Mouse (Mus musculus) left cerebral cortex, postnatal 10 days (tissue): ENCODE results near the gene Zfp786. TPM values are rescaled to one million over a fixed set of nuclear protein-coding genes. Genes with fewer than 3 reads are reported as not detected.
A peak's percentile ranks its signal among the peaks of the same experiment; 100 is the strongest.

Source experiments
- DNase-seq, 2 experiments: peaks; one replicate each; pipeline ENCODE4 v3.0.0; 2021 to 2022; ENCODE audit warnings: low spot score in 2 of 2, mixed read lengths in 1 of 2; ENCODE audit errors: extremely low spot score in 1 of 2
- intact Hi-C: fragments of 180-260 bp; cut with DNase I; formaldehyde crosslinking; loops from one replicate; pipeline ENCODE4 v1.15.1; 2025
- total RNA-seq, 2 experiments: library from RNA; stranded (reverse); gene quantifications; 2 replicates each; pipeline ENCODE4 v1.2.3; 2021

The Zfp786 gene
- total RNA-seq, 2 experiments from 2014 or later: 6.1 to 6.6 TPM

DNA sequence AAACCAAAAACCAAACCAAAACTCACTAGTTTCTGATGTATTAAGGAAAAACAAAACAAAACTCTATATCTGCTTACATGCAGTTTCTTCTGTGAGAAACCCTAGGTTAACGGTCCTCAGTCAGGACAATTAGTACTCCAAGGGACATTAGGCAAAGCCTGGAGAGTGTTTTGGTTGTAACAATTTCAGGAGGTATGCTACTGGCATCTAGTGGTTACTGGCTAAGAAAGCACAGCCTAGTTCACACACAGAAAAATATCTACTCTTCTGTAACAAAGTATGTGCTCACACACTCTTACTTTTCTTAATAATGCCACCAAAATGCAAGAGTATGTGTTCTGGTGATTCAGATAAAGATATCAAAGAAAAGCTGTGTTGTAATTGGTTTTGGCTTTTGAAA, 1.7 kb downstream of the Zfp786 start:
- intact Hi-C loops: no loop called here
- DNase-seq: no peak

- intact Hi-C loops: no loop called here
- no peak for DNase-seq
Observed at GRCm38 (mm10) chr6:47827462-47827861, 3.2 kb downstream of the Zfp786 start.

GRCm38 (mm10) chr6:47824241-47824640, 6.4 kb downstream of the Zfp786 start:
- DNase-seq: no peak
- intact Hi-C loops: no loop called here

GRCm38 (mm10) chr6:47821776-47822175, 8.9 kb downstream of the Zfp786 start:
- no peak for DNase-seq
- intact Hi-C loops: no loop called here

DNA sequence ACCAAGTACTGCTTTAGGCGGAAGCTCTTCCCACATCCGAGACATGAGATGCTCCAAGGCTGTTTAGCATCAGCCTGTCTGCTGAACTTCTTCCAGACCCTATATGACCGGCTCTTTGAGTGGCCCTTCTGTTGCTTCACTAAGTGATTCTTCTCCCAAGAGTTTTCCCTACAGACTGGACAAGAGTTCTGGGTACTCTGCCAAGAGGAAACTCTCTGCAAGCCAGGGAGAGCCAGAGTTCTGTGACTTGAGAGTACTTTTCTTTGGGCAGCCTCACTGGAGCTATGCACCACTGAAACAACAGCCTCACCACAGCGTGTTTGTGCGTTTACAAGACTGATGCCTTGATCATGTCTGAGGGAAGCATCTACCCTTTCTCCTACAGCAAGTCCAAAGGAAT, 9.4 kb downstream of the Zfp786 start:
- no peak for DNase-seq
- intact Hi-C loops: no loop called here

DNA sequence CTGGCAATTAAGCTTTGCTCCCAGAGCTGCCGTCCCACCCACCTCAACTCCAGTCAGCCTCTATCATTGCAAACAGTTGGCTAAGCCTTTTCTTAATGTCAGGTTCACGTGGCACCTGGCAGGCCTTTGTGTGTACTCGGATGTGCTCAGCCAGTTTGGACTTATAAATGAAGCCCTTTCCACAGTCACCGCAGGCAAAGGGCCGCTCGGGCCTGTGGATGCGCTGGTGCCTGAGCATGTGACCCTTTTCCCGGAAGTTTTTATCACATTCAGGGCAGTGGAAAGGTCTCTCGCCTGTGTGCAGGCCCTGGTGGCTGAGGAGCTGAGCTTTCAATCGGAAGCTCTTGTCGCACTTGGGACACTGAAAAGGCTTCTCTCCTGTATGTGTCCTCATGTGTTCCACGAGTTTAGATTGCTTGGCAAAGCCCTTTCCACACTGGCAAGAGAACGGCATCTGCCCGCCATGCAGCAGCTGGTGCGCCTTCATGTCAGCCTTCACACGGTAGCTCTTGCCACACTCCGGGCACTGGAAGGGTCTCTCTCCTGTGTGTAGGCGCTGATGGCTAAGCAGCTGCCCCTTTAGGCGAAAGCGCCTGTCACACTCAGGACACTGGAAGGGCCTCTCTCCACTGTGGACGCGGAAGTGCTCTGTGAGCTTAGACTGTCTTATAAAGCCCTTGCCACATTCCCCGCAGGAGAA, 10.9 kb downstream of the Zfp786 start:
- no peak for DNase-seq
- intact Hi-C loops: no loop called here

DNA sequence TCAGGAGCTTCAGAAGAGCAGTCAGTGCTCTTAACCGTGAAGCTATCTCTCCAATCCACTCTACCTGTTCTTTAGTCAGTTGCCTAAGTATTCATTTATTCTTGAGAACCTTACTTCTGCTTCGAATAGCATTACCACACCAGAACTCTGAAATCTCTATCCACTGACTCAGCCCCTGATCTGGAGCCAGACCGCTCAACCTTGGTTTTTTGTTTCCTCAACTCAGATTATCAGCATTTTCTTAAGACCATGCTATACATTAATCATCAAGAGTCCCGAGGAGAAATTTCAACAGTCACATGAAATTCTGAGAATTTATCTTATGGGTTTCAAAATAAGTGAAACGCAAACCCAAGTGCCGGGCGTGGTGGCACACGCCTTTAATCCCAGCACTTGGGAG, 11.9 kb downstream of the Zfp786 start:
- DNase-seq: no peak
- intact Hi-C loops: no loop called here

GRCm38 (mm10) chr6:47816151-47816550, 14.5 kb downstream of the Zfp786 start:
- no peak for DNase-seq
- intact Hi-C loops: no loop called here

GRCm38 (mm10) chr6:47813257-47813878, 17.3 kb downstream of the Zfp786 start, which contains the start of gene Pdia4:
Pdia4 (minus strand) TSS chr6:47813430.
- intact Hi-C loops: loop anchor here (2.0 kb wide), 1 partner anchor 19 kb away; no protein-coding TSS in a partner anchor
- DNase-seq: peak; percentile 97 to 99

GRCm38 (mm10) chr6:47812271-47812915, 18.3 kb downstream of the Zfp786 start:
- intact Hi-C loops: loop anchor here (2.0 kb wide), 1 partner anchor 20 kb away; no protein-coding TSS in a partner anchor

GRCm38 (mm10) chr6:47811324-47811723, 19.3 kb downstream of the Zfp786 start:
- no peak for DNase-seq
- intact Hi-C loops: no loop called here

More at GRCm38 (mm10) chr6:47812271-47812915, 18.3 kb downstream of the Zfp786 start:
- DNase-seq: no peak

DNA sequence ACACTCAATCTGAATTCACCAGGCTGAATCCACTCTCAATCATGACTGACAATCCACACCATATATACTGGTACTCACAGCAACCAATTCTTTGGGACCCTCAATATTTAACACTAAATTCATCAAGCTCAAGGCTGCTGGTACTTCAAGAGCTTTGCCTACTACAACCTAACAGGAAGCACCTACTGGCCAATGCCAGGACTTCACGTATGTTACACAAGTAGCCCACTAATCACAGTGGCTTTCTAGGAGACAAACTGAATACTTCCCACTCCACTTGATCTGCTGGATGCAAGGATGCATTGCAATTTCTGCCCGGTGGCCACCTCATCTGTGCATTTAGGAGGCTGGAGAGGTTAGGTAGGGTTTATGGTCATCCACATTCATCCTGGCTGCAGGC, 20.5 kb downstream of the Zfp786 start:
- intact Hi-C loops: no loop called here
- DNase-seq: no peak

GRCm38 (mm10) chr6:47809053-47809452, 21.6 kb downstream of the Zfp786 start:
- intact Hi-C loops: no loop called here
- DNase-seq: no peak

GRCm38 (mm10) chr6:47808545-47808944, 22.1 kb downstream of the Zfp786 start:
- intact Hi-C loops: no loop called here
- no peak for DNase-seq

- no peak for DNase-seq
- intact Hi-C loops: no loop called here
Observed at GRCm38 (mm10) chr6:47807419-47807818, 23.2 kb downstream of the Zfp786 start.

DNA sequence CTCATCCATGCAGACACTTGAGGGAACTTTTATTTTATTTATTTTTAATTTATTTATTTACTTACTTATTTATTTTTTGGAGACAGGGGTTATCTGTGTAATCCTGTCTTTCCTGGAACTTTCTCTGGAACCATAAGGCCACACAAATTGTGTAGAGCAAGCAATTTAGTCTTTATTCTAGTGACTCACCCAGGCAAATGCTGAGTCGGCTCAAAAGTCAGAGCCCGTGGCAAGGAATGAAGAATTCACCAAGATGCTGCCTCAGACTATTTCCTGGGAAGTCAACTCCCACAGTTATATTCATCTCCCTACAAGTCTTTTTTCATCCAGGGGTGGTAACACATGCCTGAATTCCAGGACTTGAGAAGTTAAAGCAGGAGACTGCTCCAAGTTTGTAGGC, 25.1 kb downstream of the Zfp786 start:
- no peak for DNase-seq
- intact Hi-C loops: no loop called here

GRCm38 (mm10) chr6:47799079-47799478, 31.6 kb downstream of the Zfp786 start:
- intact Hi-C loops: loop anchor here (5.0 kb wide), 1 partner anchor 33 kb away; the partner anchor contains the start of gene Zfp786
- DNase-seq: peak; percentile 52 to 67

DNA sequence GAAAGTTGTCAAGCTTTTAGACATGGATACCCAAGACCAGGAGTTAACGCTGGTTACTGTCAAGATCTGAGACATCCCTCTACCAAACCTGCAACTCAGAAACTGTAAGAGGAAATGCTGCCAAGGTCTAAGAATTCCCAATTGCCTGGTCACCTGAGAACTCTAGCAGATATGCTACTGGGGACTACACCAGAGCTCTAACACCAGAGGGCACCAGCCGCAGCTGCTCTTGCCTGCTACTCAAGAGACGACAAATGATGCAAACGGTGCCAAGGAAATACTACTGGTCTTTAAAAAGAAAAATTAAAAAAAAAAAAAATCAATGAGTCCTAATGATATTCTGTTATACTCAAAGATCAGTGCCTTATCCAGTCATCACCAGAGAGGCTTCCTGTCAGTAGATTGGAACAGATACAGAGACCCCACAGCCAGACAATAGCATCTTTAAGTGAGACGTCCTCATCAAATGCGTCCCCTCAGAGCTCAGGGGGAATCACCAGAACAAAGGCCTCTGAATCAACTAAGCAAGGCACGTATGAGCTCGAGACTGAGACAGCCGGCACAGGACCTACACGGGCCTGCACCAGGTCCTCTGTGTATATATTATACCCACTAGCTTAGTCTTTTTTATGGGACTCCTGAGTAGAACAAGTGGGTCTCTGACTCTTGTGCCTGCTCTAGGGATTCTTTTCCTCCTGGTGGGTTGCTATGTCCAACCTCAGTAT, 36.4 kb downstream of the Zfp786 start:
- intact Hi-C loops: no loop called here
- peak in 1 of 2 experiments; percentile 48 for DNase-seq

DNA sequence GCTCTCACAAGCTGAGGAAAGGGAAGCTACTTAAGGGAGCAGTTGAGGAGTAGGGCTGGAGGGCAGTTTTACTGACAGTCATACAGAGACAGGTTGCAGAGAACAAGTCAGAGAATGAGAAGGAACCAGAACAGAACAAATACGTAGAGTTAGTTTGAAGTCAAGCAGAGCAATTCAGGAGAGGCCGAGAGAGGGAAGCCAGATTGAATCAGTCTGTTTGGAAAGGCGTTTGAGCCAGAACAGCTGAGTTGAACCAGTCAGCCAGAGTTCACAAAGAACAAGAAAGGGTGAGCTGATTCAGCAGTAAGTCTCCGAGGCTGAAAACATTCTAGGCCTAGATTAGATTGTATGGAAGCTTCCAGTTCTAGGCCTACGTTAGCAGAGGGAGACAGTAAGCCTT, 37.4 kb downstream of the Zfp786 start:
- no peak for DNase-seq
- intact Hi-C loops: no loop called here
